Mouse (Mus musculus): ENCODE results near the gene Stpg3. TPM values are rescaled to one million over a fixed set of nuclear protein-coding genes. Genes with fewer than 3 reads are reported as not detected.

The Stpg3 gene
- polyA plus RNA-seq, 1 experiment from 2014 or later, result not detected

DNA sequence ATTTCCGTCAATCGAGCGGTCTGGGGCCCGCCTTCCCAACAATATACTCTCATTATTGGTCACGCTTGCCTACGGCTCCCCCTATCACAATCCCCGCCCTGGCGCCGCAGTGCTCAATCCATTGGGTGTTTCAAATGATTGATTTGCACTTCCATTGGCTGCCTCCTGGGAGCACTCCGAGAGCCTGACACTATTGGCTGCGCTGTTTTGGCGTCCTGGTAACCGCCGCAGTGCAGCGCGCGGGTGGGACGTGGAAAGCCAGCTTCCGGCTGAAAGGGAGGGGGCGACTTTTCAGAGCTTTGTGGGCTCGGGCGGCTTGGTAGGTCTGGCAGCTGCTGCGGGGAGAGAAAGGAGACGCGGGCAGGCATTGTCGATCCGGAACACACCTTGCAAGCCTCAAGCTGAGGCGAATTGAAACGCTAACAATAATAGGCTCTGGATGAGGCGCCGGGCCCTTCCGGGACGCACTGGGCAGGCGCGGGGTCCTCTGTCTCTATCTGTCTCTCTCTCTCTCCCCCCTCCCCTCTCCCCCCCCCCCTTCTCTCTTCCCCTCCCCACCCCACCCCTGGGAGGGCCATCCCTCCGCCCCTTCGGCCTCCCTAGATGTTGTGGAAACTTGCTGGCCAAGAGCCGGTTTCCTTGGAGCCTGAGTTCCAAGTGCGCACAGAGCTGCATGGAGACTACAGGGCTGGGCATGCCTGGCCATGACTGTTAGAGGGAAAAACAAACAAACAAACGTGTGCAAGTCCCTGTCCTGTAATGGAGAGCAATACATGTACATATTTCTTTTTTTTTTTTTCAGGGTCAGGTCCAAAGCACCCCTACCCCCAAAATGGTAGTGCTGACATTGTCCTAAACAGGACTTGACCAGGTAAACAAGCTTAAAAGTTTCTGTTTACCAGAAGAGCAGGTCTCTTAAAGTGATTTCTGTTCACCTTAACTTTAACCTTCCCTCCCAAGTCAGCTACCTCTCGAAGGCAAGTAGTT lies 10.6 kb upstream of the Stpg3 start:
- peaks cover 16% of the 10 kb centered on the region for H3K4me1 ChIP-seq
- ATAC-seq (ENCODE audit: insufficient read depth, low FRiP score, low read depth), result peak; percentile 95
- H3K9ac ChIP-seq, result no peak overlapping the region
- no peaks in the 10 kb centered on the region for H3K36me3 ChIP-seq
- H3K27ac ChIP-seq, result peak overlapping the region; percentile 99
- peak overlapping the region; percentile 93 for H3K4me3 ChIP-seq (replicated peaks)
- WGBS, result 1% methylated on average over 41 of the region's 41 CpGs
- H3K9me3 ChIP-seq, result no peaks in the 10 kb centered on the region
- H3K27me3 ChIP-seq (replicated peaks), result no peaks in the 10 kb centered on the region
- peak overlapping the region; percentile 51 for H3K4me2 ChIP-seq

- H3K9ac ChIP-seq, result peak within 1 kb of the TSS; percentile 92
- H3K36me3 ChIP-seq, result no peaks in the 10 kb centered on the region
- H3K4me1 ChIP-seq, result peaks cover 16% of the 10 kb centered on the region
- no peak for ATAC-seq (ENCODE audit: insufficient read depth, low FRiP score, low read depth)
- under 1% methylated on average over 17 of the region's 17 CpGs for WGBS
- H3K27ac ChIP-seq, result peak within 1 kb of the TSS; percentile 99
- H3K27me3 ChIP-seq (replicated peaks), result no peaks in the 10 kb centered on the region
- H3K4me3 ChIP-seq (replicated peaks), result peak within 1 kb of the TSS; percentile 93
- H3K9me3 ChIP-seq, result no peaks in the 10 kb centered on the region
- peak within 1 kb of the TSS; percentile 90 for H3K4me2 ChIP-seq
These were observed 10.0 kb upstream of the Stpg3 start, which contains the start of gene Tubb4b for GRCm38 (mm10) chr2:25224492-25224765. Gene Tubb4b (minus strand): TSS chr2:25224702.

- H3K36me3 ChIP-seq, result no peaks in the 10 kb centered on the region
- peak overlapping the region; percentile 92 for H3K9ac ChIP-seq
- ATAC-seq (ENCODE audit: insufficient read depth, low FRiP score, low read depth), result peak; percentile 61
- no peaks in the 10 kb centered on the region for H3K27me3 ChIP-seq (replicated peaks)
- peak overlapping the region; percentile 90 for H3K4me2 ChIP-seq
- H3K4me1 ChIP-seq, result peaks cover 16% of the 10 kb centered on the region
- 1% methylated on average over 53 of the region's 53 CpGs for WGBS
- peak overlapping the region; percentile 93 for H3K4me3 ChIP-seq (replicated peaks)
- H3K27ac ChIP-seq, result peak overlapping the region; percentile 99
- H3K9me3 ChIP-seq, result no peaks in the 10 kb centered on the region
These were observed 9.4 kb upstream of the Stpg3 start for GRCm38 (mm10) chr2:25223681-25224491.

GRCm38 (mm10) chr2:25221331-25221772 lies 6.9 kb upstream of the Stpg3 start:
- no peak overlapping the region for H3K9ac ChIP-seq
- no peak for ATAC-seq (ENCODE audit: insufficient read depth, low FRiP score, low read depth)
- H3K4me2 ChIP-seq, result no peak overlapping the region
- H3K27ac ChIP-seq, result no peak overlapping the region
- no peaks in the 10 kb centered on the region for H3K9me3 ChIP-seq
- H3K27me3 ChIP-seq (replicated peaks), result no peaks in the 10 kb centered on the region
- H3K36me3 ChIP-seq, result no peaks in the 10 kb centered on the region
- peaks cover 12% of the 10 kb centered on the region for H3K4me1 ChIP-seq
- 68% methylated on average over 5 of the region's 5 CpGs for WGBS
- no peak overlapping the region for H3K4me3 ChIP-seq (replicated peaks)

DNA sequence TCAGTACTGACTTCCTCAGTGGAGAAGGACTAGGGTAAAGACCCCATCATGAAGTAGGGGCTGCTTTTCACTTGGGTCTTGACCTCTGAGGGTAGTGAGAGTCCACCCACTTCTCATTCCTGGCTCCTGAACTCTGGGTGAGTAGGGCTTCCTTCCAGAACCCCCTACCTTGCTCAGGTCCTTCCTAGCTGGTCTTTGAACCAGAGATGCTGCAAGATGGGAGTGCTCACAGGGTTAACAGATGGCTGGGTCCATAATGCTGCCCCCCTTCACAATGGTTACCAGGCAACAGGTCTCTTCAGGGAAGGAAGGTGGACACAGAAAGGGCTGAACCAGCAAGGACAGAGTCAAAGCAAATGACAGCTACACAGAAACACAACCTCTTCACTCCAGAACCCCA lies 4.0 kb upstream of the Stpg3 start, which contains the start of gene Fam166a:
Gene Fam166a, plus strand, starts transcription at position 301 of the 400 bp plus-strand sequence.
- H3K4me3 ChIP-seq (replicated peaks), result no peak within 1 kb of the TSS
- H3K36me3 ChIP-seq, result no peaks in the 10 kb centered on the region
- ATAC-seq (ENCODE audit: insufficient read depth, low FRiP score, low read depth), result no peak

DNA sequence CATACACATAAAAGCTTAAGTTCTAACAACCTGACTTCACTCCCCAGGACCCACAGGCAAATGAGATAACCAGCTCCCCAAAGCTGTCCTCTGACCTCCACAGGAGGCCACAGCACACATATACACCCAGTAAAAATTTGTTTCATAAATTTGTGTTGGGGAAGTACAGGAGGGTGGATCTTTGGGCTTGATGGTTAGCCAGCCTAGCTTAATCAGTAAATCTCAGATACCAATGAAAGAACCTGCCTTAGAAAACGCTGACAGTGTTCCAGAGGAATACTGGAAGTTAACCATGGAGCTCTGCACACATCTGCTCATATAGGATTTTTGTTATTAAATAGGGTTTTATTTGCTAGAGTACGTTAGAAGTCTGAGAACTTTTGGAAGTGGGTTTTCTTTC lies 3.2 kb upstream of the Stpg3 start:
- no peaks in the 10 kb centered on the region for H3K27me3 ChIP-seq (replicated peaks)
- no peaks in the 10 kb centered on the region for H3K9me3 ChIP-seq
- H3K27ac ChIP-seq, result no peak overlapping the region
- 68% methylated on average over 2 of the region's 2 CpGs for WGBS
- H3K9ac ChIP-seq, result no peak overlapping the region
- no peaks in the 10 kb centered on the region for H3K4me1 ChIP-seq
- H3K4me3 ChIP-seq (replicated peaks), result no peak overlapping the region
- H3K4me2 ChIP-seq, result no peak overlapping the region
- no peak for ATAC-seq (ENCODE audit: insufficient read depth, low FRiP score, low read depth)
- H3K36me3 ChIP-seq, result no peaks in the 10 kb centered on the region

More for the DNA sequence above, 4.0 kb upstream of the Stpg3 start, which contains the start of gene Fam166a:
- Histone ChIP-seq H3K4me1 (peaks cover 4% of the 10 kb centered on the region), H3K9me3 (no peaks in the 10 kb centered on the region), H3K4me2 (no peak within 1 kb of the TSS), H3K9ac (no peak within 1 kb of the TSS), H3K27ac (no peak within 1 kb of the TSS), H3K27me3 (replicated peaks) (no peaks in the 10 kb centered on the region)

GRCm38 (mm10) chr2:25213266-25213865 lies 1.1 kb downstream of the Stpg3 start:
- Histone ChIP-seq H3K27ac (no peak overlapping the region), H3K4me3 (replicated peaks) (no peak overlapping the region), H3K9ac (no peak overlapping the region), H3K27me3 (replicated peaks) (no peaks in the 10 kb centered on the region), H3K4me1 (peaks cover 16% of the 10 kb centered on the region), H3K36me3 (no peaks in the 10 kb centered on the region), H3K9me3 (no peaks in the 10 kb centered on the region), H3K4me2 (no peak overlapping the region)
- 59% methylated on average over 23 of the region's 23 CpGs for WGBS
- ATAC-seq (ENCODE audit: insufficient read depth, low FRiP score, low read depth), result no peak

DNA sequence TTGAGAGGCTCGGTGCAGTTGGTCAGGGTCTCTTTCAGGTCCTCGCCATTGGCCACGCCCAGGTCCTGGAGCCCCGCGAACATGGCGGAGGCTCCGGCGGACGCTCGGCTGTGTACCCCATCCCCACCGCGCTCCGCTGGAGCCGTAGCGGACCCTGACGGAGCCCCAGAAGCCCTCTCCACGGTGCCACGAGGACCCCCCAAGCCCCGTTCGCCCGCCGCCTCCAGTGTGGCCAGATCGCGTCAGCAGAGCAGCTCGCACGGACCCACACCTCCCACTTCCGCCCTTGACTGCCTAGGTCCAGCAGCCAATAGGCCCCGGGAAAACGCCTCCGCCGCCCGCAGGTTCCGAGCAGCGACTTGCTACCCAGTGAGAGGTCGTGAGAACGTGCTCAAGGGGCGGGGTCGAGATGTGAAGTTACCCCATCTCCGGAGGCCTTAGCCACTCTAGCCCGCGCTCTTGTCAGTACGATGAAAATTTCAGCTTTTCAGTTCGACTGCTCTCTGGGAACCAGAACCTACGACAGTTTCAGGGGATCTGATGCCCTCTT lies 3.2 kb downstream of the Stpg3 start, which contains the start of gene Nelfb:
Gene Nelfb, minus strand, starts transcription at position 369 of the 550 bp plus-strand sequence.
- peak; percentile 89 for ATAC-seq (ENCODE audit: insufficient read depth, low FRiP score, low read depth)
- H3K27ac ChIP-seq, result peak within 1 kb of the TSS; percentile 85
- peaks cover 5% of the 10 kb centered on the region; the same call in 1 of the 2 replicates for H3K36me3 ChIP-seq
- under 1% methylated on average over 44 of the region's 44 CpGs for WGBS
- peak within 1 kb of the TSS; percentile 87 for H3K4me2 ChIP-seq
- H3K27me3 ChIP-seq (replicated peaks), result no peaks in the 10 kb centered on the region
- H3K4me3 ChIP-seq (replicated peaks), result peak within 1 kb of the TSS; percentile 84
- no peaks in the 10 kb centered on the region for H3K9me3 ChIP-seq
- peak within 1 kb of the TSS; percentile 91 for H3K9ac ChIP-seq
- peaks cover 16% of the 10 kb centered on the region for H3K4me1 ChIP-seq

DNA sequence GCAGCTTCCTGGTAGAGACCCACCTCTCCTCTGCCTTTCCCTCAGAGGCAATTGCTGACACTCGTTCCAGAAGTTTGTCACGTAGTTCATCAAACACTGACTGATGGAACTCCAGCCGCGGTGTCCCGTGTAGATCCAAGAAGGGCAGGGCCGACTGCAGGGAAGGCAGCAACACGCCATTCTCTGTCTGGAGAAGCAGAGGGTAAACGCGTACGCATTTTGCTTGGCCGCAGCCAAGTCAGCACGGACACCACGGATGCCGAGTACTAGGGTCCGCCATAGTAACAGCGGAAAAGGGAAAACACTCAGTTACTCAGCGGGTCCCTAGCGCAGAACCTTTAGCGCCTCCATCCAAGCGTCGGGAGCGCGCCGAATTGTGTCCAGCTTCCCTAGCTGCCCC lies 3.8 kb downstream of the Stpg3 start:
- Histone ChIP-seq H3K4me3 (replicated peaks) (peak overlapping the region; percentile 84), H3K9me3 (no peaks in the 10 kb centered on the region), H3K36me3 (peaks cover 10% of the 10 kb centered on the region; the same call in 1 of the 2 replicates), H3K27ac (peak overlapping the region; percentile 85), H3K27me3 (replicated peaks) (no peaks in the 10 kb centered on the region), H3K4me1 (peaks cover 16% of the 10 kb centered on the region), H3K4me2 (peak overlapping the region; percentile 87), H3K9ac (peak overlapping the region; percentile 91)
- ATAC-seq (ENCODE audit: insufficient read depth, low FRiP score, low read depth), result no peak
- WGBS, result under 1% methylated on average over 24 of the region's 24 CpGs

DNA sequence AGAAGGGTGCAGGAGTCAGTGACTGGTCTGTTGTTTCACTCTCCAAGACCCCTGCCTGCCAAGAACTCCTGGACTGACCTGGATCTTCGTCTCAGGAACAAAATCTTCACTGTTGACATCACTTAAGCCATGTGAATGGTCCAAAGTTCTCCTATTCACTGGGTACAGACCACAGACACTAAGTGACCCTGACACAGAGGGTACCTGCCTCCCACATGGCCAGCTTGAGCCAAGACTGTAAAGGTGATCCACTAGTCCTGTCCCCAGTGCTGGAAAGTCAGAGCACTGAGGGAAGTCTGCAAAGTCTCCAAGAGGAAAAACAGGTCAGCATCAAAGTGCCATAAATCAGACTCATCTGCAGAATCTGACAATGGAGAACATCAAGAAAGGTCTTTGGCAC lies 6.8 kb downstream of the Stpg3 start:
- Histone ChIP-seq H3K36me3 (peaks cover 39% of the 10 kb centered on the region), H3K4me2 (no peak overlapping the region), H3K27ac (no peak overlapping the region), H3K4me1 (peaks cover 16% of the 10 kb centered on the region), H3K9me3 (no peaks in the 10 kb centered on the region), H3K27me3 (replicated peaks) (no peaks in the 10 kb centered on the region), H3K9ac (no peak overlapping the region), H3K4me3 (replicated peaks) (no peak overlapping the region)
- ATAC-seq (ENCODE audit: insufficient read depth, low FRiP score, low read depth), result no peak
- 81% methylated on average over 1 of the region's 1 CpGs for WGBS

DNA sequence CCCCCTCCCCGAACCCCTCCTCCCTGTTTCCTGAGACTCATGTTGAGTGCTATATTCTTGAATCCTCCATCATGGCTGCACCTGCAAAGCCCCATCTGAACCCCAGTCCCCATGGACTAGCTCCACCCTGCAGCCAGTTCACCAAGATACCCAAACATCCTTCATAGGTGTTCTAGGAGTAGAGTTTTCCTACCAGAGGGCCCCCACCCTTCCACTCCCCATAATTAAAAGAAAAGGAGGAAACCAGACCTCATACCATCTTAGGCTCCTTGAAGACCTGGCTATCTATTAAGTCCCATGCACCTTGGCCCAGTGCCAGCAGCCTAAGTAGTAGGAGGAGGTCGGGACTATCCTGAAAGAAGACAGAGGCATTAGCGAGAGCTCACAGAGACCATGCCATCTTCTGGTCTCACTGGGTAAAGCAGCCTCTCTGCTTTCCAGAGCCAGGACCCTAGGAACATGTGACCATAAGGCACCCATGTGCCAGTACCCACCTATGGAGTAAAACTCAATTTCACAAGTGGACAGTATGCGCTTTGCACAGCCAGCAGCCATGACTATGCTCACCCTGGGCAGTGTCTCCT lies 10.7 kb downstream of the Stpg3 start:
- H3K36me3 ChIP-seq, result peaks cover 69% of the 10 kb centered on the region
- 58% methylated on average over 4 of the region's 4 CpGs for WGBS

More for the DNA sequence above, 10.7 kb downstream of the Stpg3 start:
- H3K4me1 ChIP-seq, result 0 out of 2 replicates have a peak, but pooled peaks cover under 1% of the 10 kb centered on the region
- 0 out of 2 replicates have a peak, but pooled peaks have one; percentile 16 for ATAC-seq (ENCODE audit: insufficient read depth, low FRiP score, low read depth)
- H3K27ac ChIP-seq, result no peak overlapping the region
- H3K4me2 ChIP-seq, result no peak overlapping the region
- H3K27me3 ChIP-seq (replicated peaks), result no peaks in the 10 kb centered on the region
- H3K9ac ChIP-seq, result no peak overlapping the region
- H3K4me3 ChIP-seq (replicated peaks), result no peak overlapping the region
- H3K9me3 ChIP-seq, result no peaks in the 10 kb centered on the region
